Mouse (Mus musculus): ENCODE data around the gene Hils1. TPM values are rescaled to one million over a fixed set of nuclear protein-coding genes. Genes with fewer than 3 reads are reported as not detected.
A peak's percentile ranks its signal among the peaks of the same experiment; 100 is the strongest.

Gene Hils1
- total and polyA plus RNA-seq, 3 experiments = 0.25 TPM; not detected in 2

DNA sequence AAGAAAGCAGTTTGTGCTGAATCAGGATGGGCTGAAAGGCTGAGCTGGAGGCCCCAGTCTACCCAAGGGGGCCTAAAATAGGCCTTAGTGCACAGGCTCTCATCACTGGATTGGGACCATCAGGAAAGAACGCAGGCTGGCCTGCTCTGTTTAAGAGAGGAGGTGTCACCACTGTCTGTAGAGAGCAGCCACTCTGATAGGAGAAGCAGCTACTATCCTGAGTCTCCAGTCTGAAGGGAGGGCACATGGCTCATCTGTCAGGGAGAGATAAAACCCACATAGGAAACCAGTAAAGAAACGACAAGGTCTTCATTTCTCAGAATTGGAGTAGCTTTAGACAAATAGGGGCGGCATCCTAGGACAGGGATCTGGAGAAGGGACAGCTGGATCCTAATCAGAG, 44.7 kb downstream of the Hils1 start:
- 48% methylated on average over 3 of the region's 3 CpGs for WGBS
- intact Hi-C loops (cut with DNase I) = no loop called here
- no peak overlapping the region for H3K27ac ChIP-seq
- peaks cover 3% of the 10 kb centered on the region for H3K4me1 ChIP-seq (ENCODE audit: control insufficient read depth, insufficient read depth, low read length)
- H3K79me2 ChIP-seq (replicated peaks; ENCODE audit: control insufficient read depth, insufficient read depth, low read length) = no peaks in the 10 kb centered on the region
- H3K9ac ChIP-seq (ENCODE audit: low read depth, low read length) = no peak overlapping the region
- no peaks in the 10 kb centered on the region for H3K36me3 ChIP-seq (ENCODE audit: control insufficient read depth, insufficient read depth, low read length)
- peaks cover 3% of the 10 kb centered on the region; the same call in 1 of the 2 replicates for H3K27me3 ChIP-seq (ENCODE audit: control insufficient read depth, insufficient read depth, low read length)
- no peak for DNase-seq
- no peak for TF ChIP-seq POLR2A (IDR thresholded peaks at IDR 0.05; ENCODE audit: insufficient read depth, low read depth, low read length)
- TF ChIP-seq EP300 (IDR thresholded peaks at IDR 0.05; ENCODE audit: insufficient read depth, low read depth, low read length) = no peak
- TF ChIP-seq CTCF (IDR thresholded peaks at IDR 0.05) = no peak
- no peak overlapping the region for H3K4me3 ChIP-seq

DNA sequence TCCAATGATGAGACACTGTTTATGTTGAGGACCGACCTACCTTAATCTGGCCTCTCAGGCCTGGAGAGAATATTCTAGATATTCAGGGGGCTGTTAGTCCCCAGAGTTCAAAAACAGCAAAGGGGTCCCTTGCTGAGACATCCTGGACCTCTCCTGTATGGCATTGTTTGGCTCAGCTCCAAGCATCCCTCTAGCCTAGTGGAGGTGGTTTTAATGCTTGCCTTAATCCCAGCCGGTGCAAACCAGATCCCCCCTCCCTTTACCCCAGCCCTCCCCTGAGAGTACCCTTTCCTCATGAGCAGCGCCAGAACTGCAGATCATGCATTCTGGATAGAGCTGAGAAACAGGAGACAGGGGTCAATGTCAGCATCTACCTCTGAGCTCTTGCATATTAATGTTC, 45.1 kb downstream of the Hils1 start:
- H3K4me1 ChIP-seq (ENCODE audit: control insufficient read depth, insufficient read depth, low read length) = peaks cover 3% of the 10 kb centered on the region
- intact Hi-C loops (cut with DNase I) = no loop called here
- H3K27ac ChIP-seq = no peak overlapping the region
- WGBS = 58% methylated on average over 3 of the region's 3 CpGs
- DNase-seq = no peak
- H3K9ac ChIP-seq (ENCODE audit: low read depth, low read length) = no peak overlapping the region
- H3K79me2 ChIP-seq (replicated peaks; ENCODE audit: control insufficient read depth, insufficient read depth, low read length) = no peaks in the 10 kb centered on the region
- no peaks in the 10 kb centered on the region for H3K36me3 ChIP-seq (ENCODE audit: control insufficient read depth, insufficient read depth, low read length)
- no peak for TF ChIP-seq EP300 (IDR thresholded peaks at IDR 0.05; ENCODE audit: insufficient read depth, low read depth, low read length)
- TF ChIP-seq CTCF (IDR thresholded peaks at IDR 0.05) = no peak
- no peak for TF ChIP-seq POLR2A (IDR thresholded peaks at IDR 0.05; ENCODE audit: insufficient read depth, low read depth, low read length)
- H3K4me3 ChIP-seq = no peak overlapping the region
- peaks cover 3% of the 10 kb centered on the region; the same call in 1 of the 2 replicates for H3K27me3 ChIP-seq (ENCODE audit: control insufficient read depth, insufficient read depth, low read length)

DNA sequence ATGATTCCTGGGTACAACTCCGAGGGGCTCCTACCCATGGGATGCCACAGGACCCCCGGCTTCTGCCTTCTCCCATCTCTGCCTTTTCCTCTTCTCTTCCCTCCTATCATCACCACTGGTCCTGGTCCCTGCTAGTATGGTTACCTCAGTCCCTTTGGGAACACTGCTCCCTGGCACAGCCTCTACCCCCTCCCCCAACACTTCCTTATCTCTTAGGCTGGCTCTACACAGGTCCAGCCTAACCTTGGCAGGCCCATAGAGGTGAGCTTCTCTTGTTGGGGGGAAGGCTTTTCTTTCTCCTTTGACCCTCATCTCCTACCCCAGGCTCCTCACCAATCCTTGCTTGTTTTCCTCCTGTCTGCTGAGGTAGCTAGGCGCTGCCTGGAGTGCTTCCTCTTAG, 48.1 kb downstream of the Hils1 start:
- Histone ChIP-seq H3K27ac (no peak overlapping the region), H3K27me3 (ENCODE audit: control insufficient read depth, insufficient read depth, low read length) (peaks cover 4% of the 10 kb centered on the region; the same call in 1 of the 2 replicates), H3K79me2 (replicated peaks; ENCODE audit: control insufficient read depth, insufficient read depth, low read length) (no peaks in the 10 kb centered on the region), H3K4me3 (no peak overlapping the region), H3K9ac (ENCODE audit: low read depth, low read length) (no peak overlapping the region), H3K36me3 (ENCODE audit: control insufficient read depth, insufficient read depth, low read length) (no peaks in the 10 kb centered on the region), H3K4me1 (ENCODE audit: control insufficient read depth, insufficient read depth, low read length) (no peaks in the 10 kb centered on the region)
- no peak for TF ChIP-seq EP300 (IDR thresholded peaks at IDR 0.05; ENCODE audit: insufficient read depth, low read depth, low read length)
- no peak for TF ChIP-seq CTCF (IDR thresholded peaks at IDR 0.05)
- no peak for TF ChIP-seq POLR2A (IDR thresholded peaks at IDR 0.05; ENCODE audit: insufficient read depth, low read depth, low read length)
- WGBS = 58% methylated on average over 3 of the region's 3 CpGs
- intact Hi-C loops (cut with DNase I) = no loop called here
- DNase-seq = peak in 1 of 2 experiments; percentile 18

Other genes starting within 250 kb of the Hils1 start
- 1 to 10 TPM in 1 of 2 experiments, under 1 TPM in 1; 0.97 to 1.0 TPM for gene Cdc34b, start 225.8 kb upstream of the Hils1 start, total RNA-seq (2021)
- 0.12 TPM in 1 of 2 replicates, not detected in the other for gene Cdc34b, start 225.8 kb upstream of the Hils1 start, polyA plus RNA-seq (2012; rRNA removed)
- not detected for gene Tmem92, start 184.9 kb upstream of the Hils1 start, total RNA-seq (2021)
- gene Tmem92, start 184.9 kb upstream of the Hils1 start, polyA plus RNA-seq (2012; rRNA removed) = not detected in 2 replicates
- gene Col1a1, start 31.4 kb upstream of the Hils1 start, total RNA-seq (2021) = 10 to 100 TPM; 51.1 to 82.4 TPM
- gene Col1a1, start 31.4 kb upstream of the Hils1 start, polyA plus RNA-seq (2012; rRNA removed) = 48.7 and 67.7 TPM in 2 replicates
- 100 to 1,000 TPM; 149 to 200 TPM for gene Sgca, start 8.7 kb downstream of the Hils1 start, total RNA-seq (2021)
- gene Sgca, start 8.7 kb downstream of the Hils1 start, polyA plus RNA-seq (2012; rRNA removed) = 1,109 and 1,504 TPM in 2 replicates
- gene Ppp1r9b, start 23.4 kb downstream of the Hils1 start, total RNA-seq (2021) = 10 to 100 TPM; 49.3 to 52.0 TPM
- gene Ppp1r9b, start 23.4 kb downstream of the Hils1 start, polyA plus RNA-seq (2012; rRNA removed) = 22.3 and 23.8 TPM in 2 replicates
- 1 to 10 TPM; 1.2 to 1.7 TPM for gene Samd14, start 42.3 kb downstream of the Hils1 start, total RNA-seq (2021)
- 0.82 and 1.9 TPM in 2 replicates for gene Samd14, start 42.3 kb downstream of the Hils1 start, polyA plus RNA-seq (2012; rRNA removed)
- gene Pdk2, start 73.8 kb downstream of the Hils1 start, total RNA-seq (2021) = 100 to 1,000 TPM; 393 to 479 TPM
- 518 and 592 TPM in 2 replicates for gene Pdk2, start 73.8 kb downstream of the Hils1 start, polyA plus RNA-seq (2012; rRNA removed)
- gene Itga3, start 109.2 kb downstream of the Hils1 start, total RNA-seq (2021) = 10 to 100 TPM; 10.4 to 10.6 TPM
- 11.4 and 13.8 TPM in 2 replicates for gene Itga3, start 109.2 kb downstream of the Hils1 start, polyA plus RNA-seq (2012; rRNA removed)
- not detected for gene Dlx3, start 152.5 kb downstream of the Hils1 start, total RNA-seq (2021)
- gene Dlx3, start 152.5 kb downstream of the Hils1 start, polyA plus RNA-seq (2012; rRNA removed) = not detected in 2 replicates
- not detected for gene Dlx4, start 178.7 kb downstream of the Hils1 start, total RNA-seq (2021)
- 0.04 TPM in 1 of 2 replicates, not detected in the other for gene Dlx4, start 178.7 kb downstream of the Hils1 start, polyA plus RNA-seq (2012; rRNA removed)

Data from heart, adult 2 months (tissue).